Mouse (Mus musculus) CD4-positive naive resting alpha-beta T cell, adult 57 days (primary cell): Measurements from ENCODE around the gene Ccser2. TPM values are rescaled to one million over a fixed set of nuclear protein-coding genes. Genes with fewer than 3 reads are reported as not detected.

Source experiments
- total RNA-seq: library from RNA; stranded (reverse); gene quantifications from one replicate; pipeline ENCODE4 v1.2.4, GENCODE M21; 2023

The Ccser2 gene
- total RNA-seq: 34.5 TPM

DNA sequence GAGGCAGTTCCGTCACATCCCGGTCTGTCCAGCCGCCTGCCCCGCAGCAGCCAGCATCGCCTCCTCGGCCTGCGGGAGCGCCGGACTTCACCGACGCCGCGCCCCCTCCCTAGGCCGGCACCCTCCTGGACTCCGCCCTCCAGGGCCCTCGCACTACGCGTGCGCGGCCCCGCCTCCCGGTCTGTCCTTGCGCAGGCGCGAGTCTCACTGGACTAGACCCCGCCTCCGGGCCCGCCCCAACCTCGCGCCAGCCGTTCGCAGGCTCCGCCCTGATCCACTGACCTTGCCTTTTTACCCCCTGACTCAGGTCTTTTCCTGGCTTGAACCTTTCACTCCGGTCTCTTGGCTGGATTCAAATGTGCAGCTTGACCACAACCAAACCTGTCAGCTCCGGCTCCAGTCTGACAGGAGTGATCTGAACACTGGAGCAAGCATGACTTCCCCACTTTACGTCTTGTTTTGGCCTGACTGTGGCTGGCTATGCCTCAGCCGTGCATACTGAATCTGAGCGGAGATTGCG, at the start of gene Ccser2:
Gene Ccser2 (minus strand): TSS at position 150 of the 520 bp plus-strand sequence.

Other genes starting within 250 kb of the Ccser2 start
- not detected for gene Rgr, start 80.2 kb upstream of the Ccser2 start, total RNA-seq
- not detected for gene Lrit1, start 86.1 kb upstream of the Ccser2 start, total RNA-seq
- gene Lrit2, start 99.2 kb upstream of the Ccser2 start, total RNA-seq: not detected
- gene Cdhr1, start 129.6 kb upstream of the Ccser2 start, total RNA-seq: 0.12 TPM
- not detected for gene 2610528A11Rik, start 145.2 kb upstream of the Ccser2 start, total RNA-seq
- gene Ghitm, start 166.5 kb upstream of the Ccser2 start, total RNA-seq: 163 TPM